Mouse (Mus musculus): ENCODE data around the gene Egln3. TPM values are rescaled to one million over a fixed set of nuclear protein-coding genes. Genes with fewer than 3 reads are reported as not detected.
A peak's percentile ranks its signal among the peaks of the same experiment; 100 is the strongest.

Egln3 gene
- total RNA-seq, 1 experiment: 3.9 TPM

DNA sequence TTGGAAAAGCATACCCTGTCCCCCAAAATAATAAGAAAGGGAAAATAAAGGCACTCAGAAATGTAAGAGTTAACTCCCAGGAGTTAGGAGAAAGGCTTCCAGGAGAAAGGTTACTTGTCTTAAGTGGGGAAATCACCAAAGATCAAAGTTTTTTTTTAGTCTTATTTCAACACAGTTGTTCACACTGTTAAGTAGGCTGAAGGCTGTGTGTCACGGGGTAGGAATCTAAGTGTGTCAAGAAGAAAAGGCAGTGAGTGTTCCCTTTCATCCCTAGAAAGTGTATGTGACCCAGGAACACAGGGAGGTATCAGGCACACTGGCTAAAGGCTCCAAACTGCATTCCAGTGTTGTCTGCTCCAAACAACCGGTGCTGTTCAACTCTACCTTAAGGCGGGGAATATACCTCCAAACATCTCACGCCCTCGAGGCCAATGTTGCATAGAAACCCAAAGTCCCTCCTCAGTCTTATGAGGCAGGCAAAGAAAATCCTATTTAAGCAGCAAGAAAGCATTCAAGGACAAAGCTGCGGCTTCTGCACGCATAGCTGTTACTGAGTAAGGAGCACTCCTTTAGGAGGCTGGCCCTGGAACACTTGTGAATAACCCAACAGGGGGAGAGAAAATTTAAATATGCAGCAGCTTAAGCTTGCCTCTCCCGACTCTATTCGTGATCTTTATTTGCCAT, 39.5 kb downstream of the Egln3 start:
- no peak overlapping the region for H3K9ac ChIP-seq (ENCODE audit: insufficient read depth, low read depth, low read length, poor library complexity, severe bottlenecking)
- H3K27ac ChIP-seq (ENCODE audit: insufficient read depth, low read depth, low read length, poor library complexity, severe bottlenecking): peak overlapping the region; percentile 26; the same call in 1 of the 2 replicates
- in situ Hi-C loops (cut with MboI; ENCODE audit: low sequenced_read_pairs in 2 of 2, unreplicated experiment in 2 of 2): loop anchor here in 1 of 2 experiments (10.0 kb wide), 1 partner anchor 151 kb away; no protein-coding TSS in a partner anchor
- peaks cover 1 to 12% of the 10 kb centered on the region in 2 experiments; a peak in 2 of 4 replicates for H3K4me1 ChIP-seq (ENCODE audit: control insufficient read depth in 2 of 2, insufficient read depth in 2 of 2, low read length in 2 of 2, poor library complexity in 1 of 2)
- no peak for DNase-seq (ENCODE audit: low read depth, low spot score)
- peak overlapping the region in 1 of 2 experiments; percentile 26; a peak in 3 of 4 replicates for H3K4me3 ChIP-seq (ENCODE audit: insufficient read depth in 1 of 2, low read depth in 1 of 2, low read length in 2 of 2, poor library complexity in 1 of 2, severe bottlenecking in 1 of 2)
- H3K9me3 ChIP-seq (ENCODE audit: control insufficient read depth, insufficient read depth, low read depth, low read length): no peaks in the 10 kb centered on the region
- TF ChIP-seq HCFC1 (IDR thresholded peaks at IDR 0.05; ENCODE audit: borderline replicate concordance, insufficient read depth, low read length) (no peak), ZNF384 (IDR thresholded peaks at IDR 0.05; ENCODE audit: low read depth, low read length) (no peak), ZC3H11A (IDR thresholded peaks at IDR 0.05; ENCODE audit: borderline replicate concordance, low read depth, low read length) (no peak), MAFK (IDR thresholded peaks at IDR 0.05; ENCODE audit: insufficient read depth, low read depth, low read length) (no peak), CHD2 (IDR thresholded peaks at IDR 0.05; ENCODE audit: low read depth, low read length) (no peak)
- no peaks in the 10 kb centered on the region; the same call in 1 of the 2 replicates for H3K36me3 ChIP-seq (ENCODE audit: control insufficient read depth, insufficient read depth, low read length, poor library complexity, severe bottlenecking)

DNA sequence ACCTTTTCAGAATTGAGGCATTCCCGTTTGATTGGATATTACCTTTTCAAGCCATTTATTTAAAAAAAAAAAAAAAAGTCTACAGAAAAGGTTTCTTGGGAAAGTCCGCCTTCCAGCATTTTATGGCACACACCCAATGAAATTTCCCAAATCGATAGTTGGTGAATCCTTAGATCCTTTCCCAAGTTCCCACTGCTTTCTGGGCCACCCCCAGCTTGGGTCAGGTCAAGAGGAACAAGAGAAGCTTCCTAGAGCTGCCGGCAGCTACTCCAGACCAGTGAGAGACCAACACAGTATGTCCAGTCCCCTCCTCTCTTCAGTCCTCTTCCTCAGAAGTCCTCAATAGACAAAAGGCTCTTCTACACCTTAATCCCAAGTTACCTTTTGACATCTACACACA, 40.5 kb downstream of the Egln3 start:
- H3K9me3 ChIP-seq (ENCODE audit: control insufficient read depth, insufficient read depth, low read depth, low read length): no peaks in the 10 kb centered on the region
- in situ Hi-C loops (cut with MboI; ENCODE audit: low sequenced_read_pairs in 2 of 2, unreplicated experiment in 2 of 2): loop anchor here in 1 of 2 experiments (10.0 kb wide), 1 partner anchor 152 kb away; no protein-coding TSS in a partner anchor
- no peak overlapping the region for H3K27ac ChIP-seq (ENCODE audit: insufficient read depth, low read depth, low read length, poor library complexity, severe bottlenecking)
- peak overlapping the region; percentile 35 to 57; a peak in 2 of 4 replicates for H3K4me3 ChIP-seq (ENCODE audit: insufficient read depth in 1 of 2, low read depth in 1 of 2, low read length in 2 of 2, poor library complexity in 1 of 2, severe bottlenecking in 1 of 2)
- H3K36me3 ChIP-seq (ENCODE audit: control insufficient read depth, insufficient read depth, low read length, poor library complexity, severe bottlenecking): no peaks in the 10 kb centered on the region; the same call in 1 of the 2 replicates
- peaks cover 1 to 13% of the 10 kb centered on the region in 2 experiments; a peak in 2 of 4 replicates for H3K4me1 ChIP-seq (ENCODE audit: control insufficient read depth in 2 of 2, insufficient read depth in 2 of 2, low read length in 2 of 2, poor library complexity in 1 of 2)
- DNase-seq (ENCODE audit: low read depth, low spot score): no peak
- no peak for TF ChIP-seq HCFC1 (IDR thresholded peaks at IDR 0.05; ENCODE audit: borderline replicate concordance, insufficient read depth, low read length)
- TF ChIP-seq CHD2 (IDR thresholded peaks at IDR 0.05; ENCODE audit: low read depth, low read length): no peak
- TF ChIP-seq MAFK (IDR thresholded peaks at IDR 0.05; ENCODE audit: insufficient read depth, low read depth, low read length): no peak
- H3K9ac ChIP-seq (ENCODE audit: insufficient read depth, low read depth, low read length, poor library complexity, severe bottlenecking): no peak overlapping the region

DNA sequence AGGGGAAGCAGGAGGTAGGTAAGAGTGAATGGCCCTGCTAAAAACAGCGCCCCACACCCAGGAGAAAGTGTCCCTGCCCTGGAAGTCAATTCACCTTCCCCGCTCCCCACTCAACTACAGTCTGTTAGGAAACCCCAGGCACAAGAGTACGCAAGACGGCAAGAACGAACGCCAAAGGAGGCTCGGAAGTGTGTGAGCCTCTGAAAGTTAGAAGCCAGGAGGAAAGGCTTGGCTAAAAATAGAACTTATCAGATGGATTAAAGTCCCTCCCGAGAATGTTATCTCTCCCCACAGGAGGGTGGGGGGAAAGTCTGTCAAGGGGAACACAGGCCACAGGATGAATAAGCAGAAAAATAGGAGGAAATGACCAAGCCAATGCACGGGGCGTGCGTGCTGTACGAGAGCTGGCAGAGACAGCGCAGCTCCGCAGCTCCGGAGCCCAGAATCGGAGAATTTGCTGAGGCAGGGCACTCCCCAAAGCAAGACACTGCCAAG, 41.0 kb downstream of the Egln3 start:
- Histone ChIP-seq H3K9me3 (ENCODE audit: control insufficient read depth, insufficient read depth, low read depth, low read length) (no peaks in the 10 kb centered on the region), H3K4me3 (ENCODE audit: insufficient read depth in 1 of 2, low read depth in 1 of 2, low read length in 2 of 2, poor library complexity in 1 of 2, severe bottlenecking in 1 of 2) (peak overlapping the region; percentile 35 to 57; a peak in 3 of 4 replicates), H3K9ac (ENCODE audit: insufficient read depth, low read depth, low read length, poor library complexity, severe bottlenecking) (peak overlapping the region; percentile 60; the same call in 1 of the 2 replicates), H3K27ac (ENCODE audit: insufficient read depth, low read depth, low read length, poor library complexity, severe bottlenecking) (no peak overlapping the region; the same call in 1 of the 2 replicates), H3K4me1 (ENCODE audit: control insufficient read depth in 2 of 2, insufficient read depth in 2 of 2, low read length in 2 of 2, poor library complexity in 1 of 2) (peaks cover 1 to 13% of the 10 kb centered on the region in 2 experiments; a peak in 2 of 4 replicates), H3K36me3 (ENCODE audit: control insufficient read depth, insufficient read depth, low read length, poor library complexity, severe bottlenecking) (no peaks in the 10 kb centered on the region; the same call in 1 of the 2 replicates)
- no peak for DNase-seq (ENCODE audit: low read depth, low spot score)
- TF ChIP-seq ZC3H11A (IDR thresholded peaks at IDR 0.05; ENCODE audit: borderline replicate concordance, low read depth, low read length) (no peak), MAFK (IDR thresholded peaks at IDR 0.05; ENCODE audit: insufficient read depth, low read depth, low read length) (peak; percentile 34; the same call in 1 of the 2 replicates)
- in situ Hi-C loops (cut with MboI; ENCODE audit: low sequenced_read_pairs in 2 of 2, unreplicated experiment in 2 of 2): loop anchor here in 1 of 2 experiments (10.0 kb wide), 1 partner anchor 152 kb away; no protein-coding TSS in a partner anchor

DNA sequence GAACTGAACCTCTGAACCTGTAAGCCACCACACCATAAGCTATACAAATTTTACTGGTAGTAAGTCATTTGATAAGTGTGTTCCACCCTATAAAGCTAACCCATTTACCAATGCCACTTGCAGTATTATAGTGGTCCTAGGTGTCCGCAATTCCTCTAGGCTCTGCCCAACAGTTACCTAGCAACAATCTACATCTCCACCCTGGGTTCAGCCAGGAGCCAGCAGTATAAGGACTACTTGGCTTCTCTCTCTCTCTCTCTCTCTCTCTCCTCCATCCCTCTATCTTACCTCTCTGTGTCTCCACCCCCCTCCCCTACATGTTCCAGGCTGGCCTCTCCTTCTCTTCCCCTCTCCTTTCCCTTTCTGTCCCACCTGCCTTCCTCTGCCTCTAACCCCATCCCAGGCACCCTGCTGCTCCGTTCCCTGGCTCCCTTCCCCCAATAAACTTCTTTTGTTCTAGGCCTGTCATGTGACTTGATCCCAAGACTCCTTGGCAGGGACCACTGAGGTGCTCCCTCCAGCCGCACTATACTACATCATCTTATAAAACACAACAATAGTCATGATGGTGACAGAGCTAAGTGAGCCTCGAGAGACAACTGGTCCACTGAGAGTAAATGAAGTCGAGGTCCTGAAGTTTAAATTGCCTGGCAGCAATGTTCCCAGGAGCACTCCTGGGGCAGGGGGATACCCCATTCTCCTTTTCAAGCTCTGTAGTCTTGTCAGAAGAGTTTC, 42.0 kb downstream of the Egln3 start:
- TF ChIP-seq CHD2 (IDR thresholded peaks at IDR 0.05; ENCODE audit: low read depth, low read length) (no peak), ZC3H11A (IDR thresholded peaks at IDR 0.05; ENCODE audit: borderline replicate concordance, low read depth, low read length) (no peak)
- no peak for DNase-seq (ENCODE audit: low read depth, low spot score)
- in situ Hi-C loops (cut with MboI; ENCODE audit: low sequenced_read_pairs in 2 of 2, unreplicated experiment in 2 of 2): loop anchor here in 1 of 2 experiments (10.0 kb wide), 1 partner anchor 153 kb away; no protein-coding TSS in a partner anchor
- Histone ChIP-seq H3K4me3 (ENCODE audit: insufficient read depth in 1 of 2, low read depth in 1 of 2, low read length in 2 of 2, poor library complexity in 1 of 2, severe bottlenecking in 1 of 2) (no peak overlapping the region), H3K27ac (ENCODE audit: insufficient read depth, low read depth, low read length, poor library complexity, severe bottlenecking) (no peak overlapping the region), H3K9ac (ENCODE audit: insufficient read depth, low read depth, low read length, poor library complexity, severe bottlenecking) (no peak overlapping the region), H3K4me1 (ENCODE audit: control insufficient read depth in 2 of 2, insufficient read depth in 2 of 2, low read length in 2 of 2, poor library complexity in 1 of 2) (peaks cover 1 to 13% of the 10 kb centered on the region in 2 experiments; a peak in 2 of 4 replicates), H3K36me3 (ENCODE audit: control insufficient read depth, insufficient read depth, low read length, poor library complexity, severe bottlenecking) (no peaks in the 10 kb centered on the region; the same call in 1 of the 2 replicates), H3K9me3 (ENCODE audit: control insufficient read depth, insufficient read depth, low read depth, low read length) (no peaks in the 10 kb centered on the region)
